Mouse (Mus musculus) embryonic facial prominence, embryonic 14.5 days (tissue): Measurements from ENCODE around the gene Tmbim6. TPM values are rescaled to one million over a fixed set of nuclear protein-coding genes. Genes with fewer than 3 reads are reported as not detected.
A peak's percentile ranks its signal among the peaks of the same experiment; 100 is the strongest.
"Not testable (repeated sequence)": the region's sequence is repeated elsewhere in the genome, so short reads cannot be mapped to it uniquely, and the experiment has no call there.

ENCODE experiments used
- ATAC-seq: fragments of 200-750 bp; cut with Nextera tagmentation; 2 replicates; pipeline ENCODE4 v1.8.0; 2017; ENCODE audit warnings: low read depth, moderate number of reproducible peaks, moderate TSS enrichment
- DNase-seq: peaks from one replicate; pipeline ENCODE4 v3.0.0-alpha.2; 2015; ENCODE audit warnings: low spot score
- H3K27ac ChIP-seq: fragments of 300-500 bp; sonication (generic); replicated peaks from 2 replicates; pipeline ENCODE4 v1.5.1; 2014; ENCODE audit warnings: low read depth, mild to moderate bottlenecking, low read length, moderate library complexity
- H3K27me3 ChIP-seq: fragments of 300-500 bp; sonication (generic); replicated peaks from 2 replicates; pipeline ENCODE4 v1.6.1; 2014; ENCODE audit warnings: low read length; ENCODE audit not compliant: control insufficient read depth, insufficient read depth
- H3K36me3 ChIP-seq: fragments of 300-500 bp; sonication (generic); 2 replicates; pipeline ENCODE4 v1.6.1; 2014; ENCODE audit warnings: low read length, mixed read lengths; ENCODE audit not compliant: control insufficient read depth, insufficient read depth
- H3K4me1 ChIP-seq: fragments of 300-500 bp; sonication (generic); 2 replicates; pipeline ENCODE4 v1.6.1; 2014; ENCODE audit warnings: antibody characterized with exemption, low read length; ENCODE audit not compliant: control insufficient read depth, insufficient read depth
- H3K4me2 ChIP-seq: fragments of 300-500 bp; sonication (generic); 2 replicates; pipeline ENCODE4 v1.6.1; 2014; ENCODE audit warnings: low read depth, mild to moderate bottlenecking, low read length, moderate library complexity, mixed read lengths
- H3K4me3 ChIP-seq: fragments of 300-500 bp; sonication (generic); 2 replicates; pipeline ENCODE4 v1.5.1; 2014; ENCODE audit warnings: low read depth, mild to moderate bottlenecking, low read length
- H3K9ac ChIP-seq: fragments of 300-500 bp; sonication (generic); 2 replicates; pipeline ENCODE4 v1.6.1; 2014; ENCODE audit warnings: low read depth, mild to moderate bottlenecking, low read length, moderate library complexity, mixed read lengths
- H3K9me3 ChIP-seq: fragments of 300-500 bp; sonication (generic); 2 replicates; pipeline ENCODE4 v1.6.1; 2016; ENCODE audit warnings: low read length; ENCODE audit not compliant: control insufficient read depth
- WGBS: fragments of 180-500 bp; shearing (Covaris S2); extraction: QIAGEN DNeasy Blood & Tissue Kit; methylation state at CpG from one replicate; pipeline ENCODE4 v1.1.7; 2014; 5-methylcytosine and 5-hydroxymethylcytosine counted together
- polyA plus RNA-seq: library from polyadenylated mRNA; unstranded; fragments of >200 nt; fragmentation: Nextera tagmentation; extraction: Ambion mirVana; gene quantifications from 2 replicates; pipeline ENCODE4 v1.2.1, GENCODE M21; 2014

The Tmbim6 gene
- polyA plus RNA-seq, 1 experiment from 2014 or later: 300 TPM

GRCm38 (mm10) chr15:99446136-99446535, 53.5 kb downstream of the Tmbim6 start:
- not testable (repeated sequence) for DNase-seq, H3K27ac ChIP-seq, H3K4me3 ChIP-seq, H3K27me3 ChIP-seq, H3K9ac ChIP-seq, H3K9me3 ChIP-seq, ATAC-seq, H3K4me2 ChIP-seq
- peaks cover 16% of the 10 kb centered on the region; the same call in 1 of the 2 replicates for H3K36me3 ChIP-seq
- 86% methylated on average over 10 of the region's 10 CpGs for WGBS
- peaks cover 16% of the 10 kb centered on the region for H3K4me1 ChIP-seq

GRCm38 (mm10) chr15:99449131-99449750, 56.6 kb downstream of the Tmbim6 start:
- DNase-seq (peak; percentile 41), ATAC-seq (peak; percentile 54; the same call in 1 of the 2 replicates)
- Histone ChIP-seq H3K9me3 (no peaks in the 10 kb centered on the region), H3K4me1 (0 out of 2 replicates have a peak, but pooled peaks cover 3% of the 10 kb centered on the region), H3K27ac (peak overlapping the region; percentile 3; the same call in 1 of the 2 replicates), H3K9ac (no peak overlapping the region), H3K4me2 (no peak overlapping the region), H3K4me3 (no peak overlapping the region), H3K27me3 (no peaks in the 10 kb centered on the region), H3K36me3 (peaks cover 23% of the 10 kb centered on the region; the same call in 1 of the 2 replicates)
- 63% methylated on average over 9 of the region's 9 CpGs for WGBS

- no peak overlapping the region for H3K9ac ChIP-seq
- WGBS: 75% methylated on average over 8 of the region's 8 CpGs
- H3K36me3 ChIP-seq: peaks cover 25% of the 10 kb centered on the region; the same call in 1 of the 2 replicates
- no peaks in the 10 kb centered on the region for H3K9me3 ChIP-seq
- ATAC-seq (no peak), DNase-seq (no peak)
- no peak overlapping the region for H3K4me2 ChIP-seq
- H3K27ac ChIP-seq: peak overlapping the region; percentile 3; the same call in 1 of the 2 replicates
- H3K27me3 ChIP-seq: no peaks in the 10 kb centered on the region
- H3K4me3 ChIP-seq: no peak overlapping the region
- peaks cover 7% of the 10 kb centered on the region for H3K4me1 ChIP-seq
These were observed 57.1 kb downstream of the Tmbim6 start for GRCm38 (mm10) chr15:99449751-99450280.

GRCm38 (mm10) chr15:99453153-99453900, 60.6 kb downstream of the Tmbim6 start:
- Histone ChIP-seq H3K9me3 (no peaks in the 10 kb centered on the region), H3K4me1 (peaks cover 25% of the 10 kb centered on the region), H3K36me3 (peaks cover 31% of the 10 kb centered on the region; the same call in 1 of the 2 replicates), H3K27ac (no peak overlapping the region), H3K4me3 (no peak overlapping the region), H3K9ac (no peak overlapping the region), H3K27me3 (no peaks in the 10 kb centered on the region), H3K4me2 (no peak overlapping the region)
- 70% methylated on average over 11 of the region's 11 CpGs for WGBS
- ATAC-seq: no peak
- DNase-seq: no peak

GRCm38 (mm10) chr15:99454585-99455279, 62.0 kb downstream of the Tmbim6 start:
- H3K4me2 ChIP-seq: peak overlapping the region; percentile 61
- no peak for DNase-seq
- no peak overlapping the region for H3K27ac ChIP-seq
- H3K9ac ChIP-seq: no peak overlapping the region
- H3K36me3 ChIP-seq: peaks cover 31% of the 10 kb centered on the region; the same call in 1 of the 2 replicates
- H3K9me3 ChIP-seq: no peaks in the 10 kb centered on the region
- H3K27me3 ChIP-seq: no peaks in the 10 kb centered on the region
- WGBS: 77% methylated on average over 7 of the region's 7 CpGs
- no peak for ATAC-seq
- no peak overlapping the region for H3K4me3 ChIP-seq
- peaks cover 24% of the 10 kb centered on the region for H3K4me1 ChIP-seq

GRCm38 (mm10) chr15:99455415-99455814, 62.7 kb downstream of the Tmbim6 start:
- 64% methylated on average over 3 of the region's 3 CpGs for WGBS
- no peak overlapping the region for H3K27ac ChIP-seq
- H3K27me3 ChIP-seq: no peaks in the 10 kb centered on the region
- peaks cover 31% of the 10 kb centered on the region; the same call in 1 of the 2 replicates for H3K36me3 ChIP-seq
- no peak for ATAC-seq
- no peaks in the 10 kb centered on the region for H3K9me3 ChIP-seq
- H3K4me3 ChIP-seq: peak overlapping the region; percentile 85; the same call in 1 of the 2 replicates
- H3K4me2 ChIP-seq: peak overlapping the region; percentile 61
- no peak for DNase-seq
- peaks cover 24% of the 10 kb centered on the region for H3K4me1 ChIP-seq
- no peak overlapping the region; the same call in 1 of the 2 replicates for H3K9ac ChIP-seq

- 7% methylated on average over 7 of the region's 7 CpGs for WGBS
- ATAC-seq: no peak
- Histone ChIP-seq H3K9me3 (no peaks in the 10 kb centered on the region), H3K36me3 (0 out of 2 replicates have a peak, but pooled peaks cover 27% of the 10 kb centered on the region), H3K27ac (peak overlapping the region; percentile 93), H3K4me1 (peaks cover 24% of the 10 kb centered on the region), H3K27me3 (no peaks in the 10 kb centered on the region), H3K9ac (peak overlapping the region; percentile 84), H3K4me2 (peak overlapping the region; percentile 61), H3K4me3 (peak overlapping the region; percentile 85)
- peak; percentile 64 for DNase-seq
These were observed 63.8 kb downstream of the Tmbim6 start for GRCm38 (mm10) chr15:99456338-99456962.
